Mouse (Mus musculus): ENCODE data around the gene Gm4924. TPM values are rescaled to one million over a fixed set of nuclear protein-coding genes. Genes with fewer than 3 reads are reported as not detected.

The Gm4924 gene
- 0.12 and 0.37 TPM in 2 replicates for polyA plus RNA-seq (2012; rRNA removed)

- WGBS: 3% methylated on average over 34 of the region's 34 CpGs
- peak; percentile 76 for DNase-seq (ENCODE audit: low read depth, low spot score)
These were observed at the start of gene Gm4924 for GRCm38 (mm10) chr10:82354083-82355010. TSS of gene Gm4924 (plus strand) at chr10:82354255.

GRCm38 (mm10) chr10:82316482-82316881 lies 37.6 kb upstream of the Gm4924 start, which contains the start of gene 4932415D10Rik:
TSS of gene 4932415D10Rik (minus strand) at chr10:82316582.
- DNase-seq (ENCODE audit: low read depth, low spot score): no peak
- WGBS: 87% methylated on average over 1 of the region's 1 CpGs

- DNase-seq (ENCODE audit: low read depth, low spot score): no peak
- WGBS: 43% methylated on average over 3 of the region's 3 CpGs
These were observed 33.9 kb upstream of the Gm4924 start for GRCm38 (mm10) chr10:82320134-82320533.

- no peak for DNase-seq (ENCODE audit: low read depth, low spot score)
- WGBS: 84% methylated on average over 5 of the region's 5 CpGs
These were observed 24.2 kb upstream of the Gm4924 start for GRCm38 (mm10) chr10:82329826-82330225.

GRCm38 (mm10) chr10:82355401-82355800 lies 1.3 kb downstream of the Gm4924 start:
- 97% methylated on average over 4 of the region's 4 CpGs for WGBS
- no peak for DNase-seq (ENCODE audit: low read depth, low spot score)

GRCm38 (mm10) chr10:82361911-82362310 lies 7.9 kb downstream of the Gm4924 start:
- 89% methylated on average over 9 of the region's 9 CpGs for WGBS
- no peak for DNase-seq (ENCODE audit: low read depth, low spot score)

GRCm38 (mm10) chr10:82382992-82383391 lies 28.9 kb downstream of the Gm4924 start:
- 96% methylated on average over 1 of the region's 1 CpGs for WGBS
- no peak for DNase-seq (ENCODE audit: low read depth, low spot score)

- DNase-seq (ENCODE audit: low read depth, low spot score): no peak
- 78% methylated on average over 1 of the region's 1 CpGs for WGBS
These were observed 55.5 kb downstream of the Gm4924 start for GRCm38 (mm10) chr10:82409511-82409910.

- no peak for DNase-seq (ENCODE audit: low read depth, low spot score)
These were observed 69.6 kb downstream of the Gm4924 start for GRCm38 (mm10) chr10:82423631-82424030.

Other genes starting within 250 kb of the Gm4924 start
- 0.25 and 0.33 TPM in 2 replicates for gene AU041133, start 226.2 kb upstream of the Gm4924 start, polyA plus RNA-seq (2012; rRNA removed)
- 0.81 and 0.97 TPM in 2 replicates for gene Zfp938, start 113.0 kb upstream of the Gm4924 start, polyA plus RNA-seq (2012; rRNA removed)
- gene 4932415D10Rik, start 37.7 kb upstream of the Gm4924 start, polyA plus RNA-seq (2012; rRNA removed): not detected in 2 replicates
- not detected in 2 replicates for gene Gm1553, start 138.4 kb downstream of the Gm4924 start, polyA plus RNA-seq (2012; rRNA removed)

Data from large intestine, adult 2 months (tissue).